Mouse (Mus musculus): Measurements from ENCODE around the gene Aebp2. TPM values are rescaled to one million over a fixed set of nuclear protein-coding genes. Genes with fewer than 3 reads are reported as not detected.
"Not testable (repeated sequence)": the region's sequence is repeated elsewhere in the genome, so short reads cannot be mapped to it uniquely, and the experiment has no call there.

Aebp2 gene
- polyA plus RNA-seq (2015; fragmentation: Nextera tagmentation; extraction: Ambion mirVana), result 15.3 and 17.6 TPM in 2 replicates

DNA sequence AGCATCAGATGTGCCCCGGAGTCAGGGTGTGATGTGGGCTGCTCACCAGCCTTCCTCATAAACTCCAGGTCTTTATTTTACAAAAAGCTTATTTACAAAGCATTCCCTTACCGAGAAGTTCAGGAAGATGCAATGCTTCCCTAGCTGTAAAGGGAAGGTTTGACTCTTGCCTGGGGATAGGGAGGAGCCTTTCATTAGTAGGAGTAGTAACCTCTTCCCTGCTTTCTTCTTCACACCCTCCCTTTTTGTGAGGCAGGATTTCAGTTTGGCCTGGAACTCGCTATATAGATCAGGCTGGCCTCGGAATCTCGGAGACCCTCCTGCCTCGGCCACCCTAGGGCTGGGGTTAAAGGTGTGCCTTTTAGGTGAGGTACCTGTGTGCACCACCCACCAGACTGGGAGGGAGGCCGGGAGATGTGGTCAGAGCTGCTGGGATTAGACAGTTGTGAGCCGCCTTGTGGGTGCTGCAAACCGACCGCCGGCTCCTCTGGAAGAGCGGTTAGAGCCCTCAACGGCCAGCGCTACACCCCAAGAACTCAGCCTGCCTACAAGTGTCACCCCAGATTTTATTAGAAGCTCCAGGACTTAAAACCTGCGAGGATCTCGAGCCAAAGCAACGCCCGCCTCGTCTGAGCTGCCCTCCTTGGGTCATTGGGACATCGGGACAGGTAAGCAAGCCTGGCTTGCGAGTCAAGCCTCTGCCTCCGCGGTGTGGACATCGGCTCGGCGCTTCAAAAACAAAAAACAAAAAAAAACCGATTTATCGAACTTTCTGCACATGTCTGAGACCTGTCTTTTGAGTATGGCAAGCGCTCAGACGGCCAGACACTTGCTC is at the start of gene Aebp2:
TSS of gene Aebp2 (plus strand) at position 273 of the 835 bp plus-strand sequence.
- H3K9ac ChIP-seq, result peak within 1 kb of the TSS; percentile 95
- H3K4me2 ChIP-seq, result peak within 1 kb of the TSS; percentile 77
- no peaks in the 10 kb centered on the region for H3K36me3 ChIP-seq
- H3K4me1 ChIP-seq, result peaks cover 33% of the 10 kb centered on the region
- peak within 1 kb of the TSS; percentile 95 for H3K27ac ChIP-seq
- H3K4me3 ChIP-seq, result peak within 1 kb of the TSS; percentile 88
- whole genome bisulfite sequencing, result 46% methylated on average over 30 of the region's 30 CpGs
- ATAC-seq (ENCODE audit: insufficient number of reproducible peaks, insufficient read depth, low FRiP score, low TSS enrichment, low read depth), result no peak; the same call in 1 of the 2 replicates
- H3K9me3 ChIP-seq, result no peaks in the 10 kb centered on the region
- no peaks in the 10 kb centered on the region for H3K27me3 ChIP-seq

DNA sequence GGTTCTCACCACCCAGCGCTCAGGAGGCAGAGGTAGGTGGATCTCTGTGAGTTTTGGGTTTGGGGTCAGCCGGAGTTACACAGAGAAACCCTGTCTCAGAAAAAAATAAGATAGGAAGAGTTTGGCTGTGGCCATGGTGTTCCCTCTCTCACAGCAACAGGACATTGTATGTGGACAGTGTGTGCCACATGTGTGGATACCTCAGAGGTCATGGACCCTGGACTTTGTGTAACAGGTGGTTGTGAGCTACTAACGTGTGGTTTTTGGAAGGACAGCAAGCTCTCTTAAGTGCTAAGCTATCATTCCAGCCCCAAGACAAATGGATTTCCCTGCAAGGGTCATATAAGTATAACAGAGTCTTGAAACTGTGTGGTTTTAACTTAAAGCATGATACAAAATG is 47.5 kb upstream of the Aebp2 start:
- 91% methylated on average over 3 of the region's 3 CpGs for WGBS
- no peaks in the 10 kb centered on the region for H3K27me3 ChIP-seq
- H3K36me3 ChIP-seq, result peaks cover 68% of the 10 kb centered on the region
- H3K9ac ChIP-seq, result no peak overlapping the region
- no peaks in the 10 kb centered on the region for H3K9me3 ChIP-seq
- no peak overlapping the region for H3K27ac ChIP-seq
- no peaks in the 10 kb centered on the region for H3K4me1 ChIP-seq
- no peak overlapping the region for H3K4me2 ChIP-seq
- no peak for ATAC-seq (ENCODE audit: insufficient number of reproducible peaks, insufficient read depth, low FRiP score, low TSS enrichment, low read depth)
- H3K4me3 ChIP-seq, result no peak overlapping the region

DNA sequence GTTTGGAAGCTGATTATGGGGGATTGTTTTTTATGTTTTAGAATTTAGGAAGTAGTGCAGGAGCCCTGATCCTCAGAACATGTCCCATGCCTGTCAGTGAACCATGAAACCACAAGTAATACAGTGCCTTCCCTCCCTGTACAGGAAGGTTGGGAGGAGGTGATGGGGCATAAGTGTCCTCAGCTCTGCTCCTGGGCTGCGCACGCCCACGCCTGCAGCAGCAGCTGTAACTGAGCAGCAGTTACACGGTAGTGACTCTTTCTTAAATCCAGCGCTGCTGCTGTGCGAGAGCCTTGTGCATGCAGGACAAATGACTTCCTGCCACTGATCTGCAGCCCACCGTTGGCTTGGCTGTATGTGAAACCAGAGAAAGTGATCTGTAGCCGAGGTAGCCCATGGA is 46.3 kb upstream of the Aebp2 start:
- H3K36me3 ChIP-seq, result peaks cover 60% of the 10 kb centered on the region
- 73% methylated on average over 8 of the region's 8 CpGs for WGBS
- H3K27me3 ChIP-seq, result no peaks in the 10 kb centered on the region
- H3K4me3 ChIP-seq, result no peak overlapping the region
- H3K9ac ChIP-seq, result no peak overlapping the region
- ATAC-seq (ENCODE audit: insufficient number of reproducible peaks, insufficient read depth, low FRiP score, low TSS enrichment, low read depth), result no peak
- H3K4me1 ChIP-seq, result no peaks in the 10 kb centered on the region
- H3K4me2 ChIP-seq, result no peak overlapping the region
- no peak overlapping the region for H3K27ac ChIP-seq
- H3K9me3 ChIP-seq, result no peaks in the 10 kb centered on the region

DNA sequence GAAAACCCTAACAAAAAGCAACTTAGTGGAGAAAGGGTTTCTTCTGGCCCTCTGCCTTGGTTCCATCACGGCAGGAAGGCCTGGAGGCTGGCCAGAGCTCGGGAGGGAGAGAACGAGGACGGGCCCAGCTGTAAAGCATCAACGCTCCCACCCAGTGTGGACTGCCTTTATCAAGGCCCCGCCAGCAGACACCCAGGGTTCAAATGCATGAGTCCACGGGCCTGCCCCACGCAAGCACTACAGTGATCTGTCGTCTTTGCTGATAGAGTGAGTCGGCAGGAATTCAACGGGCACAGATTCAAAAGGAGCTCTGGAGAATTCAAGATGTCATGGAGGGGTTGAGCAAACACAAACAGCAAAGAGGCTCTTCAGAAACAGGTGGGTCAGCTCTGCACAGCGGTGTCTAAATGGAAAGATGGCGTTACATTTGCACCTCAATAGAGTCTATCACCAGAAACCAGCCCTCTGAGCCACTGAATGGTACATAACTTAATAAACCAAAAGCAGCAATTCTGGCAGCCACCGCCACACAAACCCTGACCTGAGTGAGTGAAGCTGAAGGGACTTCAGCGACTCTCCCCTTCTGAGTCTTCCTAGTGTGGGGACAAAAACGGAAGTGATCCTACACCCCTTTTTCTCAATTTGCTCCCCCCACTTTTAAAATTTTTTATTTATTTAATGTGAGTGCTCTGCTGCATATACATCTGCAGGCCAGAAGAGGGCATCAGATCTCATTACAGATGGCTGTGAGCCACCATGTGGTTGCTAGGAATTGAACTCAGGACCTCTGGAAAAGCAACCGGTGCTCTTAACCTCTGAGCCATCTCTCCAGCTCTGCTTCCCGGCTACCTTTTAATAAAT is 45.3 kb upstream of the Aebp2 start:
- Histone ChIP-seq H3K9me3 (no peaks in the 10 kb centered on the region), H3K4me1 (no peaks in the 10 kb centered on the region), H3K36me3 (peaks cover 57% of the 10 kb centered on the region), H3K4me3 (no peak overlapping the region), H3K27ac (no peak overlapping the region), H3K4me2 (no peak overlapping the region), H3K9ac (no peak overlapping the region), H3K27me3 (no peaks in the 10 kb centered on the region)
- 82% methylated on average over 18 of the region's 18 CpGs for WGBS
- ATAC-seq (ENCODE audit: insufficient number of reproducible peaks, insufficient read depth, low FRiP score, low TSS enrichment, low read depth), result no peak

DNA sequence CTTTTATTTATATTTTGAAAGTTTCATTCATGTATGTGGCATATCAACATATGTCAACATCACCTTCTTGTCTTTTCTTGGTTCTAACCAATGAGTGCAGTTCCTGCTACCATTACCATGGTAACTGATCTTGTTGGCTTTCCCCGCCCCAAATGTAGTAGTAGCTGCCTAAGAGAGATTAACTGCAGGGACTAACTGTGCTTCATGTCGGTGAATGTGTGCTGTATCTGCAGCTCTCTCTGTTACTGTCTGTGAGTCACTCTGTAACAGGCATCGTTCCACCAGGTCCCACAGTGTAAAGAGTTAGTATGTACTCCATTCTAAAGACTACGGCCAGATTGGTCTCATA is 44.7 kb upstream of the Aebp2 start:
- H3K9me3 ChIP-seq, result no peaks in the 10 kb centered on the region
- H3K27ac ChIP-seq, result no peak overlapping the region
- H3K4me2 ChIP-seq, result no peak overlapping the region
- peaks cover 55% of the 10 kb centered on the region for H3K36me3 ChIP-seq
- H3K27me3 ChIP-seq, result no peaks in the 10 kb centered on the region
- 95% methylated on average over 4 of the region's 4 CpGs for WGBS
- H3K4me3 ChIP-seq, result no peak overlapping the region
- H3K9ac ChIP-seq, result no peak overlapping the region
- ATAC-seq (ENCODE audit: insufficient number of reproducible peaks, insufficient read depth, low FRiP score, low TSS enrichment, low read depth), result no peak
- H3K4me1 ChIP-seq, result no peaks in the 10 kb centered on the region

DNA sequence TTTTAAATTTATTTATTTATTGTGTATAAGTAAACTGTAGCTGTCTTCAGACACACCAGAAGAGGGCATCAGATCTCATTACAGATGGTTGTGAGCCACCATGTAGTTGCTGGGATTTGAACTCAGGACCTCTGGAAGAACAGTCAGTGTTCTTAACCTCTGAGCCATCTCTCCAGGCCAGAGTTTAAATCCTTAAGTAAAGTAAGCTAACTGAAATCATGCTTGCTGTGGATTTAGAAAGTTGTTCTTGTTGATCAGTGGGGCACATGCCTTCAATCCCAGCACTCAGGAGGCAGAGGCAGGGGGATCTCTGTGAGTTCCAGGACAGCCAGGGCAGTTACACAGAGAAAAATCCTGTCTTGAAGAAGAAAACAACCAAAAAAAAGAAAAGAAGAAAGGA is 43.5 kb upstream of the Aebp2 start:
- not testable (repeated sequence) for H3K4me1 ChIP-seq, H3K27ac ChIP-seq
- peaks cover 52% of the 10 kb centered on the region for H3K36me3 ChIP-seq

DNA sequence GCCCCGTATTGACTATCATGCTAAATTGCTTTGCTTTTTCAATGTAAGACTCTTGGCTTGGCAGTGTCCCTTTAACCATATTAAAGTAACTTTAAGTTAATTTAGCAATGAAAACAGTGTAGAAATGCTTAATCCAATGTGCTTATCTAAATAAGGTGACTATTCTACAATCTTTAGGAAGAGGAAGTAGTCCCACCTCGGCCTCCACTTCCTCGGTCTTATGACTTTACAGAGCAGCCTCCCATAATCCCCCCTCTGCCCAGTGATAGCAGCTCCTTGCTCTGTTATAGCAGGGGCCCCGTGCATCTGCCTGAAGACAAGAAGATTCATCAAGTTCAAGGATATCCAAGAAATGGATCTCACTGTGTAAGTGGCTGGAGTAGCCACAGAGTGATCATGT is 42.3 kb upstream of the Aebp2 start:
- H3K4me1 ChIP-seq, result no peaks in the 10 kb centered on the region
- no peak for ATAC-seq (ENCODE audit: insufficient number of reproducible peaks, insufficient read depth, low FRiP score, low TSS enrichment, low read depth)
- peaks cover 41% of the 10 kb centered on the region for H3K36me3 ChIP-seq
- no peaks in the 10 kb centered on the region for H3K27me3 ChIP-seq
- no peak overlapping the region for H3K27ac ChIP-seq
- no peak overlapping the region for H3K4me2 ChIP-seq
- WGBS, result 89% methylated on average over 4 of the region's 4 CpGs
- no peak overlapping the region for H3K9ac ChIP-seq
- H3K9me3 ChIP-seq, result no peaks in the 10 kb centered on the region
- H3K4me3 ChIP-seq, result no peak overlapping the region

More for the DNA sequence above, 43.5 kb upstream of the Aebp2 start:
- H3K4me3 ChIP-seq; H3K4me2 ChIP-seq; H3K27me3 ChIP-seq; H3K9ac ChIP-seq; H3K9me3 ChIP-seq; ATAC-seq (ENCODE audit: insufficient number of reproducible peaks, insufficient read depth, low FRiP score, low TSS enrichment, low read depth): not testable (repeated sequence)

DNA sequence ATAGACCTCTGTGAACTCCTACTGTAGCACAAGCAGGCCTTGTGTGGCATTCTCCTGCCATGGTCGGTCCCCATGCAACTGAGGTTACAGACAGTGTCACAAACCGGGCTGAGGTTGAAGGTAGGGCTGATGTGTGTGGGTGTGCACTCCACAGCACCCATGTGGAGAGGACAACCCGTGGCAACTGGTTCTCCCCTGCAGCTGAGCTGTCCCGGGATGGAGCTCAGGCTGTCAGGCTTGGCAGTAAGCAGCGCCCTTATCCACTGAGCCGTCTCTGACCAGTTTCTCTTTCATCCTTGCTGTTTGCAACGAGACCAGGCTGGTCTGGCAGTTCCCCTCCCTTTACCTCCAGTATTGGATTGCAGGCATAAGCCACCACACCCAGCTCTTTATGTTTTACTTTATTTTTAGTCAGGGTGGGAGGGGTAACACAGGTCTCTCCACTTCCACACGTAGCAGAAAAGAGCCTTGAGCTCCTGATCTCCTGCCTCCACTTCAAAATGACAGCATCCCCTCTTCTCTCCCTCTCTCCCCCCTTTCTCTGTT is 35.7 kb upstream of the Aebp2 start:
- 72% methylated on average over 8 of the region's 8 CpGs for WGBS
- ATAC-seq (ENCODE audit: insufficient number of reproducible peaks, insufficient read depth, low FRiP score, low TSS enrichment, low read depth), result no peak
- Histone ChIP-seq H3K27ac (no peak overlapping the region), H3K9me3 (no peaks in the 10 kb centered on the region), H3K9ac (no peak overlapping the region), H3K4me3 (no peak overlapping the region), H3K4me1 (peaks cover 4% of the 10 kb centered on the region; the same call in 1 of the 2 replicates), H3K36me3 (peaks cover 71% of the 10 kb centered on the region), H3K4me2 (no peak overlapping the region), H3K27me3 (no peaks in the 10 kb centered on the region)

DNA sequence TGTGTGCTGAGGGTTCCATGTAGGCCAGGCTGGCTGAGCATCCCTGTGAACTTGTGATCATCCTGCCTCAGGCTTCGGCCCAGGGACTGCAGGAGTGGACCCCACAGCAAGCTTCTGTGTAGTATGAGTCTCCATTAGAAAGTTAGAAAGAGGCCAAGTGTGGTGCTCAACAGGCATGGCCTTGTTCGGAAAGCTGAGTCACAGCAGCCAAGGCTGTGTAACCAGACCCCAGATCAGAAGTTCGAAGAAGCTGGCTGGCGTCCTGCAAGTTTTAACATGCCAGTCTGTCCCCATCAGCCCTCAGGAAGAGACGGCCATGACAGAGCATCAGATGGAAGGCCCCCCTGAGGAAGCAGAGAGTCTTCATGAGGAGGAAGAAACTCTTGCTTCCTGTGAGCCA is 31.1 kb upstream of the Aebp2 start:
- Histone ChIP-seq H3K27me3 (no peaks in the 10 kb centered on the region), H3K4me3 (no peak overlapping the region), H3K36me3 (peaks cover 85% of the 10 kb centered on the region), H3K4me1 (peaks cover 13% of the 10 kb centered on the region; the same call in 1 of the 2 replicates), H3K4me2 (no peak overlapping the region), H3K9ac (no peak overlapping the region), H3K27ac (no peak overlapping the region), H3K9me3 (no peaks in the 10 kb centered on the region)
- no peak for ATAC-seq (ENCODE audit: insufficient number of reproducible peaks, insufficient read depth, low FRiP score, low TSS enrichment, low read depth)
- 74% methylated on average over 5 of the region's 5 CpGs for WGBS

DNA sequence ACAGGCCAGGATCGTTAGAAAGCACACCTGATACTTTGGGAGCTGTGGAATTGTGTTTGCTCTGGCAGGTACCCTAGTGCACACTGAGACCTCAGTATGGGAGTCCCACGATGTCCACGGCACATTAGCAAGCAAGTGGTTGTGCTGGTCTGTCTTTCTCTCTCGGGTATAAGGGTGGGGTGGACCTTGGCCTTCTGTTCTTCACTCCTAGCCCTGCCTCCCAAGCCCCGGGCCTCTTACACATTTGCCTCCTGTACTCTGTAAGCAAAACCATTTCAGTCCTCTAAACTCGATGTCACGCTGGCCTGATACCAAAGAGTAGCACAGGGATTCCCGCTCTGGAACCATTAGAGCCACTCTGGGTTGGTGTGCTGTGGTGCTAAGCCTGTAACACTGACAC is 29.8 kb upstream of the Aebp2 start:
- H3K9ac ChIP-seq, result no peak overlapping the region
- 81% methylated on average over 8 of the region's 8 CpGs for WGBS
- H3K4me2 ChIP-seq, result no peak overlapping the region
- H3K4me1 ChIP-seq, result peaks cover 13% of the 10 kb centered on the region; the same call in 1 of the 2 replicates
- no peaks in the 10 kb centered on the region for H3K9me3 ChIP-seq
- no peak overlapping the region; the same call in 1 of the 2 replicates for H3K27ac ChIP-seq
- no peaks in the 10 kb centered on the region for H3K27me3 ChIP-seq
- no peak overlapping the region for H3K4me3 ChIP-seq
- ATAC-seq (ENCODE audit: insufficient number of reproducible peaks, insufficient read depth, low FRiP score, low TSS enrichment, low read depth), result no peak
- H3K36me3 ChIP-seq, result peaks cover 83% of the 10 kb centered on the region

DNA sequence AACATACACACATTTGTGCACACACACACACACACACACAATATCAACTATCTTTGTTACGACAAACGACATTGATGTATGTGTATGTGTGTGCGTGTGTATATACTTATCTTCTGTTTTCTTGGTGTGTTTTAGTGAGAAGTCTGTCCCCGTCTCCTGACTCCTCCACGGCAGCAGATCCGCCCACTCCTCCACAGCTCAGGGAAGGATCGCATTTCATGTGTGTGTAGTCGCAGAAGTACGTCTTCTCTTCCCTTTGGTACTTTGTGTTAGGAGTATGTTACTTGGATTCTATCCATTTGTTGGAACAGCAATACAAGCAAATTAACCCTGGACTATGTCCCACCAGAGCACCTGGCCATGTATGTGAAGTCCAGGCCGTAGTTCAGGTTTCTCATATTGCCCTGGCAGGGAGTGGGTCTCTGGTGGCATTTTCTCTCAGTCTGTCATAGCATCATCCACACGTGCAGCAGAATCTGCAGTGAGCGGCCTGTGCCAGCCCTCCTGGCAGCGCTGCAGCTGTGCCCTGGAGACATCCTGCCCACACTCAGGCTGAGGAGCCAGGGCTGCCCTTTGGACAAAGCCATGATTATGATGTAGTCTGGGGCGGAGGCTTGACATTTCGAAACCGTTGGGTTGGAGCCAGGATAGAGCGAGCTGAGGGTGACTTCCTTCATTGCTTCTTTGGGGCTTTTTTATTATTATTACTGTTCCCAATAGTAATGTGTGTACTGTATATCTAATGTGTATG is 28.9 kb upstream of the Aebp2 start:
- H3K9me3 ChIP-seq, result no peaks in the 10 kb centered on the region
- whole genome bisulfite sequencing, result 69% methylated on average over 17 of the region's 17 CpGs
- no peak overlapping the region for H3K4me2 ChIP-seq
- no peak overlapping the region for H3K9ac ChIP-seq
- H3K4me1 ChIP-seq, result peaks cover 13% of the 10 kb centered on the region; the same call in 1 of the 2 replicates
- ATAC-seq (ENCODE audit: insufficient number of reproducible peaks, insufficient read depth, low FRiP score, low TSS enrichment, low read depth), result no peak
- H3K27me3 ChIP-seq, result no peaks in the 10 kb centered on the region
- no peak overlapping the region for H3K4me3 ChIP-seq
- H3K36me3 ChIP-seq, result peaks cover 77% of the 10 kb centered on the region
- peak overlapping the region; percentile 8; the same call in 1 of the 2 replicates for H3K27ac ChIP-seq

Data from embryonic facial prominence, embryonic 13.5 days (tissue).